Mouse (Mus musculus): ENCODE measurements around the gene Epc2.

GRCm38 (mm10) chr2:49423857-49424256 lies 27.4 kb upstream of the Epc2 start:
- TF ChIP-seq CTCF (IDR thresholded peaks at IDR 0.05; ENCODE audit: extremely low read depth, insufficient read length, insufficient replicate concordance, low read depth, low read length) (no peak), POLR2A (IDR thresholded peaks at IDR 0.05; ENCODE audit: low read depth, low read length) (no peak)

Measured in small intestine, adult 2 months (tissue).